7 mouse cellular contexts compared by ENCODE assay signal in the genomic region with DNA sequence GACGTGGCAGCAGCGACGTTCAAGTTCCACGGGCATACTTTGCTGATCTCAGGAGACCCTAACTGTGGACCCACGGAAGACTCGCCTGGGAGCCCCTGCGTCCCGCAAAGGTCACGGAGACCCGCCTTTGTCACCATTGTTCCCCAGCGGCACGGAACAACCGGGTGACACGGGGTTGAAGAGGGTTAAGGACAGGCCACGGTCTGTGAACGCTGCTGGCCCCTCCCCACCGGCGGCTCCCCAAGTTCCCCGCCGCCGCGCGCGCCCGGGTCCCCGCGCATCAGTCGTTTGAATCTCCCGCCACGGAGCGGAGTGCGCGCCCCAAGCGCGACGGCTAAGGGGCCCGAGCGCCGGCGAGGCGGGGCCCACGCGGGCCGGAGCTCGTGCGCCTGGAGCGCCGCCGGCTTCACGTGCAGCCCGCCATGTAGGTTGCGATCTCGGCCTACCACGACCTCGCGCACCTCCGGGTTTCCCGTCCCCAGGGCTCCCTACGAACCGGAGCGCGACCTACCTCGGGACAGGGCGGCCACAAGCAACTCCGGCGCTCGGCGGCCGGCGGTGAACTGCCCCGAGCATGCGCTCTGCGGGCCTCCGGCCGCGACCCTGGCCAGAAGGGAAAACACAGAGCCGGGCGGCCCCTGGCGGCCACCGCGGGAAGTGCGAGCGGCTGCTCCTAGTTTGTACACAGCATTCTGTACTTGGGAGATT. TPM values are rescaled to one million over a fixed set of nuclear protein-coding genes. Genes with fewer than 3 reads are reported as not detected.
A peak's percentile ranks its signal among the peaks of the same experiment; 100 is the strongest.
DNase-seq lines count a peak whose midpoint lies in the region; ATAC-seq and TF ChIP-seq lines count a peak whose summit lies in the region.

No protein-coding gene starts in this region.

- intact Hi-C loops in left cerebral cortex, postnatal 4 days (cut with DNase I) = loop anchor here (10.0 kb wide), 1 partner anchor 50 kb away; no protein-coding TSS in a partner anchor

- peaks cover 35% of the 10 kb centered on the region for H3K4me1 ChIP-seq in embryonic facial prominence, embryonic 10.5 days
- H3K4me1 ChIP-seq in intestine, postnatal 0 days (replicated peaks; ENCODE audit: control insufficient read depth, insufficient read depth, low read length) = peaks cover 7% of the 10 kb centered on the region; the same call in 1 of the 2 replicates
- H3K4me1 ChIP-seq in midbrain, embryonic 11.5 days (ENCODE audit: control insufficient read depth, insufficient read depth, low read length) = peaks cover 18% of the 10 kb centered on the region

- peak; percentile 97 for TF ChIP-seq CTCF in intestine, postnatal 0 days (IDR thresholded peaks at IDR 0.05; ENCODE audit: low read depth)

- H3K36me3 ChIP-seq in embryonic facial prominence, embryonic 10.5 days (replicated peaks) = peaks cover 43% of the 10 kb centered on the region
- peaks cover 3% of the 10 kb centered on the region; the same call in 1 of the 2 replicates for H3K36me3 ChIP-seq in intestine, postnatal 0 days (ENCODE audit: control insufficient read depth, insufficient read depth)
- H3K36me3 ChIP-seq in midbrain, embryonic 11.5 days (ENCODE audit: control insufficient read depth, insufficient read depth, low read length) = no peaks in the 10 kb centered on the region

- WGBS in embryonic facial prominence, embryonic 10.5 days = under 1% methylated on average over 83 of the region's 83 CpGs
- under 1% methylated on average over 75 of the region's 83 CpGs for WGBS in intestine, postnatal 0 days
- WGBS in midbrain, embryonic 11.5 days = under 1% methylated on average over 70 of the region's 83 CpGs

- no peaks in the 10 kb centered on the region for H3K9me3 ChIP-seq in embryonic facial prominence, embryonic 10.5 days
- no peaks in the 10 kb centered on the region for H3K9me3 ChIP-seq in intestine, postnatal 0 days (ENCODE audit: control insufficient read depth)
- H3K9me3 ChIP-seq in midbrain, embryonic 11.5 days (ENCODE audit: control insufficient read depth, low read length) = no peaks in the 10 kb centered on the region

- peak overlapping the region; percentile 97 for H3K27ac ChIP-seq in embryonic facial prominence, embryonic 10.5 days (replicated peaks)
- H3K27ac ChIP-seq in intestine, postnatal 0 days (ENCODE audit: low read depth, low read length) = peak overlapping the region; percentile 86
- no peak overlapping the region for H3K27ac ChIP-seq in midbrain, embryonic 11.5 days (ENCODE audit: low read depth, low read length)

- peak overlapping the region; percentile 75 for H3K9ac ChIP-seq in intestine, postnatal 0 days (ENCODE audit: low read depth, low read length)
- H3K9ac ChIP-seq in midbrain, embryonic 11.5 days (ENCODE audit: low read length) = peak overlapping the region; percentile 87

- peak overlapping the region; percentile 97 for H3K4me3 ChIP-seq in embryonic facial prominence, embryonic 10.5 days
- H3K4me3 ChIP-seq in intestine, postnatal 0 days (ENCODE audit: low read depth, low read length) = peak overlapping the region; percentile 52
- H3K4me3 ChIP-seq in midbrain, embryonic 11.5 days (ENCODE audit: low read depth, low read length) = peak overlapping the region; percentile 81

- H3K27me3 ChIP-seq in embryonic facial prominence, embryonic 10.5 days (replicated peaks; ENCODE audit: low read depth, poor library complexity, severe bottlenecking) = no peaks in the 10 kb centered on the region
- H3K27me3 ChIP-seq in intestine, postnatal 0 days (replicated peaks; ENCODE audit: control insufficient read depth, insufficient read depth, low read length) = no peaks in the 10 kb centered on the region
- H3K27me3 ChIP-seq in midbrain, embryonic 11.5 days (ENCODE audit: control insufficient read depth, insufficient read depth, low read length) = no peaks in the 10 kb centered on the region

- peak overlapping the region; percentile 73 for H3K4me2 ChIP-seq in intestine, postnatal 0 days (replicated peaks; ENCODE audit: low read depth)
- peak overlapping the region; percentile 87 for H3K4me2 ChIP-seq in midbrain, embryonic 11.5 days

- peak; percentile 78 for ATAC-seq in granulocyte monocyte progenitor cell, adult 5-6 weeks (replicated peaks; ENCODE audit: poor library complexity, severe bottlenecking)
- ATAC-seq in intestine, postnatal 0 days = peak; percentile 61
- ATAC-seq in midbrain, embryonic 11.5 days (ENCODE audit: low FRiP score) = peak; percentile 88

- DNase-seq in adrenal gland, postnatal 14 days = peak; percentile 97
- DNase-seq in embryonic facial prominence, embryonic 10.5 days (ENCODE audit: low spot score) = peak; percentile 96
- peak; percentile 97 for DNase-seq in left cerebral cortex, postnatal 4 days
- peak; percentile 100 for DNase-seq in midbrain, embryonic 11.5 days (ENCODE audit: low spot score, missing footprints)
- DNase-seq in right cerebral cortex, postnatal 4 days = peak; percentile 97

RNA-seq across cellular contexts. Expression of a gene that starts 8.1 kb away (rescaled TPM):
- 20.6 and 24.9 TPM in 2 replicates for total RNA-seq in adrenal gland, postnatal 14 days (2021)
- polyA plus RNA-seq in embryonic facial prominence, embryonic 10.5 days (2016; fragmentation: Nextera tagmentation; extraction: Ambion mirVana) = 160 and 172 TPM in 2 replicates
- total RNA-seq in granulocyte monocyte progenitor cell, adult 5-6 weeks (2014; fragmentation: Nextera tagmentation) = 58.8 and 68.9 TPM in 2 replicates
- 46.8 and 53.3 TPM in 2 replicates for total RNA-seq in granulocyte monocyte progenitor cell, adult 5-6 weeks (2017)
- polyA plus RNA-seq in intestine, postnatal 0 days (2015; fragmentation: Nextera tagmentation; extraction: Ambion mirVana) = 47.4 and 48.7 TPM in 2 replicates
- 10 to 100 TPM; 17.6 to 22.0 TPM for total RNA-seq in left cerebral cortex, postnatal 4 days (2021)
- polyA plus RNA-seq in midbrain, embryonic 11.5 days (2014; fragmentation: Nextera tagmentation; extraction: Ambion mirVana) = 62.1 and 70.3 TPM in 2 replicates

RNA-seq across cellular contexts. Expression of a gene that starts 16.0 kb away (rescaled TPM):
- total RNA-seq in adrenal gland, postnatal 14 days (2021) = 33.2 and 35.3 TPM in 2 replicates
- 83.5 and 83.8 TPM in 2 replicates for polyA plus RNA-seq in embryonic facial prominence, embryonic 10.5 days (2016; fragmentation: Nextera tagmentation; extraction: Ambion mirVana)
- 29.7 and 36.3 TPM in 2 replicates for total RNA-seq in granulocyte monocyte progenitor cell, adult 5-6 weeks (2014; fragmentation: Nextera tagmentation)
- total RNA-seq in granulocyte monocyte progenitor cell, adult 5-6 weeks (2017) = 37.8 and 54.9 TPM in 2 replicates
- polyA plus RNA-seq in intestine, postnatal 0 days (2015; fragmentation: Nextera tagmentation; extraction: Ambion mirVana) = 80.1 and 84.1 TPM in 2 replicates
- 10 to 100 TPM; 40.9 to 47.2 TPM for total RNA-seq in left cerebral cortex, postnatal 4 days (2021)
- polyA plus RNA-seq in midbrain, embryonic 11.5 days (2014; fragmentation: Nextera tagmentation; extraction: Ambion mirVana) = 78.0 and 83.3 TPM in 2 replicates

RNA-seq across cellular contexts. Expression of a gene that starts 42.1 kb away (rescaled TPM):
- total RNA-seq in adrenal gland, postnatal 14 days (2021) = 0.93 and 3.5 TPM in 2 replicates
- polyA plus RNA-seq in embryonic facial prominence, embryonic 10.5 days (2016; fragmentation: Nextera tagmentation; extraction: Ambion mirVana) = 1.3 and 1.8 TPM in 2 replicates
- 3.2 TPM in 1 of 2 replicates, not detected in the other for total RNA-seq in granulocyte monocyte progenitor cell, adult 5-6 weeks (2014; fragmentation: Nextera tagmentation)
- not detected in 2 replicates for total RNA-seq in granulocyte monocyte progenitor cell, adult 5-6 weeks (2017)
- polyA plus RNA-seq in intestine, postnatal 0 days (2015; fragmentation: Nextera tagmentation; extraction: Ambion mirVana) = 48.2 and 48.3 TPM in 2 replicates
- total RNA-seq in left cerebral cortex, postnatal 4 days (2021) = 1 to 10 TPM; 1.4 to 2.1 TPM
- polyA plus RNA-seq in midbrain, embryonic 11.5 days (2014; fragmentation: Nextera tagmentation; extraction: Ambion mirVana) = 0.42 and 0.59 TPM in 2 replicates
